Mouse (Mus musculus) kidney, postnatal 4 days (tissue): ENCODE measurements around the gene Col24a1.

Experiments
- DNase-seq, 2 experiments: peaks; one replicate each; pipeline ENCODE4 v3.0.0; 2021; ENCODE audit warnings: mixed read lengths in 2 of 2

Col24a1 gene

GRCm38 (mm10) chr3:145463731-145464130, 171.5 kb downstream of the Col24a1 start:
- no peak for DNase-seq

- DNase-seq = no peak
These were observed 178.8 kb downstream of the Col24a1 start for GRCm38 (mm10) chr3:145471094-145471493.

GRCm38 (mm10) chr3:145474163-145474562, 181.9 kb downstream of the Col24a1 start:
- no peak for DNase-seq

GRCm38 (mm10) chr3:145476634-145477033, 184.4 kb downstream of the Col24a1 start:
- DNase-seq = no peak

- no peak for DNase-seq
These were observed 184.8 kb downstream of the Col24a1 start for GRCm38 (mm10) chr3:145477074-145477473.

- DNase-seq = peak in 1 of 2 experiments; percentile 4
These were observed 186.2 kb downstream of the Col24a1 start for GRCm38 (mm10) chr3:145478446-145478845.

- DNase-seq = no peak
These were observed 198.0 kb downstream of the Col24a1 start for GRCm38 (mm10) chr3:145490279-145490678.

GRCm38 (mm10) chr3:145491326-145491725, 199.1 kb downstream of the Col24a1 start:
- DNase-seq = no peak

- no peak for DNase-seq
These were observed 205.9 kb downstream of the Col24a1 start for GRCm38 (mm10) chr3:145498127-145498526.

GRCm38 (mm10) chr3:145498893-145499292, 206.6 kb downstream of the Col24a1 start:
- no peak for DNase-seq

- no peak for DNase-seq
These were observed 212.6 kb downstream of the Col24a1 start for GRCm38 (mm10) chr3:145504830-145505229.

GRCm38 (mm10) chr3:145508550-145508949, 216.3 kb downstream of the Col24a1 start:
- no peak for DNase-seq

GRCm38 (mm10) chr3:145514197-145514596, 221.9 kb downstream of the Col24a1 start:
- no peak for DNase-seq

GRCm38 (mm10) chr3:145521528-145522080, 229.3 kb downstream of the Col24a1 start:
- DNase-seq = no peak

GRCm38 (mm10) chr3:145522311-145522710, 230.0 kb downstream of the Col24a1 start:
- no peak for DNase-seq

GRCm38 (mm10) chr3:145525266-145525665, 233.0 kb downstream of the Col24a1 start:
- DNase-seq = no peak

- no peak for DNase-seq
These were observed 245.6 kb downstream of the Col24a1 start for GRCm38 (mm10) chr3:145537870-145538269.

- DNase-seq = no peak
These were observed 256.5 kb downstream of the Col24a1 start for GRCm38 (mm10) chr3:145548441-145549415.

GRCm38 (mm10) chr3:145550216-145550615, 257.9 kb downstream of the Col24a1 start:
- DNase-seq = no peak

- no peak for DNase-seq
These were observed 262.1 kb downstream of the Col24a1 start for GRCm38 (mm10) chr3:145554388-145554787.

GRCm38 (mm10) chr3:145556206-145556605, 263.9 kb downstream of the Col24a1 start:
- DNase-seq = no peak

GRCm38 (mm10) chr3:145559675-145560074, 267.4 kb downstream of the Col24a1 start:
- no peak for DNase-seq

GRCm38 (mm10) chr3:145560117-145560516, 267.8 kb downstream of the Col24a1 start:
- no peak for DNase-seq

- DNase-seq = no peak
These were observed 282.2 kb downstream of the Col24a1 start for GRCm38 (mm10) chr3:145574468-145574867.
